Mouse (Mus musculus) thymus, postnatal 36 days (tissue): Measurements from ENCODE around the gene Tma7.
A peak's percentile ranks its signal among the peaks of the same experiment; 100 is the strongest.

Experiments
- DNase-seq, 2 experiments: peaks; one replicate each; pipeline ENCODE4 v3.0.0; 2022; ENCODE audit warnings: mixed read lengths in 2 of 2

Gene Tma7

DNA sequence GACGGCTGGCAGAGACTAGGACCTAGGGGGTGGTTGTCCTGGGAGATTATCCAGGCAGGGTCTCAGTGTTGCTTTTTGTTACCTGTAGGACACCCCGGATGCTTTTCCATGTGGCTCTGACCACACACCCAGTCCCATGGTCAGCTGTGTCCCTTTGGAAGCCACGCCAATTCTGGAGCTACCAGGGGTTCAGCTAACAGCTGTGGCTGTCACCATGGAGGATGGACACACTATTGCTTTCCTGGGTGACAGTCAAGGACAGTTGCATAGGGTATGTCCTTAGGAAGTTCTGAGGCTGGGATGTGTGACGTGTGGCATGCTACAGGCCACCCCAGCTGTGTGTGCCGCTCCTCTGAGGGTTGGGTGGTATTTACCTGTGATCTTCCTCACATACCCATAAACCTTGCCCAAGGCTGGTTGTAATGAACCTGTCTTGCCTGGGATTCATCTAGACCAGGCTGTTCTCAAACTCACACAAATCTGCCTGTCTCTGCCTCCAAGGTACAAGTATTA lies 19.6 kb upstream of the Tma7 start:
- no peak for DNase-seq

DNA sequence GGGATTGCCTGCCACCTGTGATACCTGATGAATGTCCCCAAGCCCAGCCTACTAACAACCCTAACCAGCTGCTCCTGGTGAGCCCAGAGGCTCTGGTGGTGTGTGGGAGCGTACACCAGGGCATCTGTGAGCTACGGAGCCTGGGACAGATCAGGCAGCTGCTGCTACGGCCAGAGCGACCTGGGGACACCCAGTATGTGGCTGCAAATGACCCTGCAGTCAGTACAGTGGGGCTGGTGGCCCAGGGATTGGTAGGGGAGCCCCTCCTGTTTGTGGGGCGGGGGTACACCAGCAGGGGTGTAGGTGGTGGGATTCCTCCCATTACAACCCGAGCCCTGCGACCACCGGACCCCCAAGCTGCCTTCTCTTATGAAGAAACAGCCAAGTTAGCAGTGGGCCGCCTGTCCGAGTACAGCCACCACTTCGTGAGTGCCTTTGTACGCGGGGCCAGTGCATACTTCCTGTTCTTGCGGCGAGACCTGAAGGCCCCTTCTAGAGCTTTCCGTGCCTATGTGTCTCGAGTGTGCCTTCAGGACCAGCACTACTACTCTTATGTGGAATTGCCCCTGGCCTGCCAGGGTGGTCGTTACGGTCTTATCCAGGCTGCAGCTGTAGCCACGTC lies 18.0 kb upstream of the Tma7 start:
- no peak for DNase-seq

DNA sequence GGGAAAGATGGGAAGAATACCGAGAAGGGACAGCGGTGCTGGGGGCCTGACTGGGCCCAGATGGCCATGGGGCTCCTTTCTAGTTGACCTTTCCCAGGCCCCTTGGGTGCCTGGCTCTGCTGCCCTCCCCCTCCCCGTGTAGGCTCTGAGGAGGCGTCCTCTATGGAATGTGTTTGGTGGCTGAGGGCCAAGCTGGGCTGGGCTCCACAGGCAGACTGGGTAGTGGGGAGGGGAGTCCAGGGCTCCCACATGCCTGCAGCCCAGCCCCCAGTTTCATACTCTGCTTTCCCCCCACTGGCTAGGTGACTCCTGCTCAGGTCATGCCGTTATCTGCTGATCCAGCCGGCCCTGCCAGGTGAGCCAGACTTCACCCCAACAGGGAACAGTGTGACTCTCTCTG lies 16.6 kb upstream of the Tma7 start:
- DNase-seq = no peak

DNA sequence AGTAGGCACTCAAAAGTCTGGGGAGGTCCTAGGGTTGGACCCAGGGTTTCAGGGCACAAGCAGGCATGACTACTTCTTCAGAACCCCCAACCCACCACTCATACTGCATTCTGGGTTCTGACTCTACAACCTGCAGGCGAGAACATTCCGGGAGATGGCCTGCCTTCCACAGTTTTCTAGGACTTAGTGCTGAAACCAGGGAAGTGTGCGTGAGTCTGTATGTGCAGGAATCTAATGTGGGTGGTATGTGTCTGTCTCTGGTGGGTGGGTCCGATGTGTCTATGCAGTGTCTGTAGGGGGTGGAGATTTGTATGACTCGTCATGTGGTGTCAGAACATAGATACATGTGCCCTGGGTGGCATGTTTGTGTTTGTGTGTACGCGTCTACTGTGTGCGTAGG lies 16.0 kb upstream of the Tma7 start:
- DNase-seq = no peak

DNA sequence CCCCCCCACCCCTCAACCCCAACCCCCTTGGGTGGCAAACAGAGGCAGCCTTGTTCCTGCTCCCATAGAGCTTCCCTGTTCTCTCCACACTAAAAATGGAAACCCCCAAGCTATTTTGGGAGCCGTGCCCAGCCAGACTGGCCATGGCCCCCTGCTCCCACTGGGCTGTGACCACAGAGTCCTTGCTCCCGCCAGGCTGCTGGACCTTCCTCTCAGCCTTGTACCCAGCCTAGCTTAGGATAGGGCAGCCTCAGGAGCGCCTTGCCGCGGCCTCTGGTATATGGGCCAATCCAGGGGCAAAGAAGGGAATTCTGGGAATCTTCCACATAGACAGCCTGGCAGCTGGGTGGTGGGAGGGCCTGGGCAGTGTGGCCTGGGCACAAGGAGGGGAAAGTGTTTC lies 15.4 kb upstream of the Tma7 start:
- no peak for DNase-seq

DNA sequence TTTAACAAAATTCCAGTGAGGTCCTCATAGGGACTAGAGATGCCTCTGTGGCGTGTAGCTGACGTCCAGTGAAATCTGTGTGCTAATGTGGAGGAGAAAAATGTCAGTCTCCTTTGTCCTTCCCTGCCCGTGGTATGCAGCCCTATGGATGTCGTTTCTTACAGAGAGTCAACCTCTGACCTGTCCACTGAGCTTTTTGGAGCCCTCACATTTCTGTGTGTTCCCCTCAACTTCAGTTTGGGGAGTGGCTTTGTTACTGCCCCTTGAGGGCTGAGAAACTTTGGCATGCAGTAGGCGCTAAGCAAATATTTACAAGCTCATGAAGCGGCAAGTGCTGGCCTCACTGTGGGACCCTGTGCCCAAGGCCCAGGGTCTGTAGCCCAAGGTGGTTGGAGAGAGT lies 14.9 kb upstream of the Tma7 start:
- DNase-seq = no peak

DNA sequence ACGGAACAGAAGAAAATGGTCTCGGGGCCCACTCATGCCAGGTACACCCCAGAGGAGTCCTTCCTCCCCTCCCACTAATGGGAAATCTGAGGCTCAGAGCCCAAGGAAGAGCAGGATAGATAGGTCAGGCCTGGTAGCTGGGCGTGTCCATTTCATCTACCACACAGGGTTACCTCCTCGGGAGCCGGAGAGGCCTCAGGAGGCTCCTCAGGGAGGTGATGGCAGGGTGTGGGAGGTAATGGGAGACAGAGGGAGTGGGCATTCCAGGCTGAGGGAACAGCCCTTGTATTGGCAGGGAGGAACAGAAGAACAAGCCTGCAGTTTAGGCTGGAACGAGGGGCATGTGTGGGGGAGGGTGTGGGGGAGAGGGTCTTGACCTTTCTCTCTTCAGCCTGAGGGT lies 14.5 kb upstream of the Tma7 start:
- DNase-seq = no peak

DNA sequence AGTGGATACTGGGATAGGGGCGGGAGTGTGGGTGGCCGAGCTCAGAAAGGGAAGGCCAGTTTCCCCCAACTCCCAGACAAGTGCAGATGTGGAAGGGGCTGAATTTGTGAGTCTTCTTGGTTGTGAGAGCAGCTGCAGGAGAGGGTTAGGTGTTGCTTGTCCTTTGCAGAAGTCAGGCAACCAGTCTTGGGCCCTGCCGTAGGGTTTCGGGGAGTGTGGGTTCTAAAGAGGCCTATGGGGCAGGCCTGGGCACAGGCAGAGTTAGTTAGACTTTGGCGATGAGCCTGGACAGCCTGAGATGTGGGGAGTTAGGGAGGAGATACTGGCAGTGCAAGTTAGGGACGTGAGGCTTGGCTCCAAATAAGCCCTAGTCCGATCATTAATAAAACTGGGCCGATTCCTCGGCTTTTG lies 13.9 kb upstream of the Tma7 start:
- no peak for DNase-seq

DNA sequence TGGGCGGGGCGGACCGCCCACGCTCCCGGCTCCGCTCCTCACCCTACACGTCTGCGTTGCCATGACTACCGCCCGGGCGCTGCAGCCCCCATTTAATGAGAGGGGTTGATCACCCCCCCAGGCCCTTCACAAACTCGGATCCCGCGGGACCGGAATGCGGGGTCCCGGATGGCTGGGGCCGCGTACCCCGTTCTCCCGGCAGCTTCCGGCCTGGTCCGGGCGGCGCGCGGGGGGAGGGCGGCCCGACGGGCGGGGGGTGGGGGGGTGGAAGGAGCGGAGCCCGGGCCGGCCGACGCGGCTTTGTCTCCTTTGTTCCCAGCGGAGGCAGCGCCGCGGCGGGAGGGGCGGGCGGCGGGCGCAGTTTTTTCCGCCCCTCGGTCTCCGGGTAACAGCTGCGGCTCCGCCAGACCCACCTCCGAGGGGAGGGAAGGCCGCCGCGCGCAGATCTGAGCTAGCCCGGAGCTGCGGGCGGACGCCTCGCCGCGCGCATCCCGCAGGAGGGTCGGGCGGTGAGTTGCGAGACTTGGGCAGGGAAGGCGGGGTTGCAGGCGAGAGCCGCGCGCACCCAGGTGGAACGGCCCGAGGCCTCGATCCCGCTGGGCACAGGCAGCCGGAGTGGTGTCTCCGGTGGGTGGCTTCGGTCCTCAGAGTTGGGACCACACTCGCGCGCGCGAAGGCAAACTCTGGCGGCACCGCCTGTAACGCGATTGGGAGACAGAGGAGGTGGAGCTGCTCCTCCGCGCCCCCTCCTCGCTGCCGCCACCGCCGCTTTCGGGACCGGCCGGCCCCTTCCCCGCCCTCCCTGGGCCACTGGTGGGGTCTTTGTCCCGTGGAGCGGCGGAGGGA lies 13.0 kb upstream of the Tma7 start, which contains the start of gene Plxnb1:
TSS of gene Plxnb1 (plus strand) at position 253 of the 846 bp plus-strand sequence.
- DNase-seq = peak; percentile 74 to 78

DNA sequence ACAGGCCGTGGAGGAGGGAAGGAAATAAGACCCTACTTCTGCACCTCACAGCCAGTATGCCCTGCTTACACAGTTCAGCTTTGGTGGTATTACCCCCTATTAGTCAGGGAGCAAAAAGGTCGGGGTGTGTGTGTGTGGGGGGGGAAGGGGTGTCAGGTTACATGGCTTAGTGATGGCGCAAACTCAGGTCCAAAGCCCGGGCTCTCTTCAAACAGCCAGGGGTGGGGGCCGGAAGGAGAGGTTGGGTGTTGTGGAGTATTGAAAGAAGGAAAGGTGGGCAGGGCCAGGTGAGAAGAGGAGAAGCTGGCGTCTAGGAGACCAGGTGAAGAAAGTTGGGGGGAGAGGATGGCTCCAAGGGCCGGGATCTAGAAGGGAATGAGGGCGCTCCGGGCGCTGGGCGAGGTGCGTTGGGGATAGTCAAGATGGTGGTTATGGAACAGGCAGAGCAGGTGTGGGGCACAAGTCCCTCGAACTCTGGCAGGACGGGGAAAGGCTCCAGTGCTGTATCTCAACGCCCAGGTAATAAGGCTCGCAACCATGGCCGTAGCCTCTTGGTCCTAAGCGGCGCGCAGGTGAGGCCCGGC lies 12.3 kb upstream of the Tma7 start:
- no peak for DNase-seq

DNA sequence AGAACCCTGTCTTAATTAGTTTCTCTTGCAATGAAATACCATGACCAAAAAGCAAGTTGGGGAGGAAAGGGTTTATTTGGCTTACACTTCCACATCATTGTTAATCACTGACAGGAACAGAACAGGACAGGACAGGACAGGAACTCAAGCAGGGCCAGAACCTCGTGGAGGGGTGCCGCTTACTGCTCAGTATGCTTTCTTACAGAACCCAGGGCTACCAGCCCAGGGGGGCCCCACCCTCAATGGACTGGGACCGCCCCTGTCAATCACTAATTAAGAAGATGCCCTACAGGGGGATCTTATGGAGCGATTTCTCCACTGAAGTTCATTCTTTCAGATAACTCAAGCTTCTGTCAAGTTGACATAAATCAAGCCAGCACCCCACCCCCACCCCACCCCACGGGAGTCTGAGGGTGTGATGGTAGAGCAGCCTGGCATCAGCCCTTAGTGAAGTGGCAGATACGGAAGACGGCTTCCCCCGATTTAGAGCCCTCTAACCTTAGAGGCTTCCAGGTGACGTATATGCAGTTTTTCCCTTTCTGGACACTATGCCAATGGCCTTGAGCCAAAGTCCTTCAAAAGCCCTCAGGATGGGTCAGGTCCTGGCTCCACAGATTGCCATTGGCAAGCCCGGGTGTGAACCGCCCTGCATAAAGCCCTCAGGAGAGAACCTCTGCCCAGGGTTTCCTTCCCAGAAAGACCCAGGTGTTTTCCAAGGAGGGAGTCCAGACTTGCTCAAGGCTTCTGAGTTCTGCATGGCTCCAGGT lies 11.6 kb upstream of the Tma7 start:
- DNase-seq = no peak

DNA sequence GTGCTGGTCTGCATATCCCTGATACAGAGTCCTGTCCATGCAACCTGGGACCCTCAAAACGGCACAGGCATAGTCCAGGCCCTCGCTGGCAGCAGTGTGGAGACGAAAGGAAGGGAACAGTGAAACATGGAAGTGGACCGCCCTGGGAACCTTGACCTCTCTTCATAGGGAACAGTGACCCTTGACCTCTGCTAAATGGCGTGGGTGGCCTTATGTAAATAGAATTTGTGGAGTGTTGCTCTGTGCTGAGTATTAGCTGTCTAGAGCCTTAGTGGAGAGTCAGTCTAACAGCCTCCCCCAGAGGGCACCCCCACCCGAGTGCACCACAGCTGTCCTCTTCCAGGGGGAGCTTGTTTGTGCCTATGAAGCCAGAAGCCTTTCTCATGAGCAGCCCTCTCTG lies 10.4 kb upstream of the Tma7 start:
- DNase-seq = no peak

DNA sequence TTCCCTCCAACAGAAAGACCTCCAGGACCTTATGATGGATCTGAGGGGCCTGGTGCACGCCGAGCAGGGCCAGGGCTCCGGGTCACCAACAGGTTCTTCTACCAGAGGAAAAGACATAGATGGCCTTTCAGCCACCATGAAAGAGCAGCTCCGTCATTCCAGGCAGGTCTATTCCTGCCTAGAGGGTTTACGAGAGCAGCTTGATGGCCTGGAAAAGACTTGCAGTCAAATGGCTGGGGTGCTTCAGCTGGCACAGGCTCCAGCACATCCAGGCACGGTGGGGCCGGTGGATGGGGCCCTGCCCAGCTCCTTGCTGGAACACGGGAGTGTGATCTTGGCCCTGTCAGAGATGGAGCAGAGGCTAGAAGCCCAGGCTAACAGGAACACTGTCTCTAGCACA lies 9.4 kb upstream of the Tma7 start:
- no peak for DNase-seq

DNA sequence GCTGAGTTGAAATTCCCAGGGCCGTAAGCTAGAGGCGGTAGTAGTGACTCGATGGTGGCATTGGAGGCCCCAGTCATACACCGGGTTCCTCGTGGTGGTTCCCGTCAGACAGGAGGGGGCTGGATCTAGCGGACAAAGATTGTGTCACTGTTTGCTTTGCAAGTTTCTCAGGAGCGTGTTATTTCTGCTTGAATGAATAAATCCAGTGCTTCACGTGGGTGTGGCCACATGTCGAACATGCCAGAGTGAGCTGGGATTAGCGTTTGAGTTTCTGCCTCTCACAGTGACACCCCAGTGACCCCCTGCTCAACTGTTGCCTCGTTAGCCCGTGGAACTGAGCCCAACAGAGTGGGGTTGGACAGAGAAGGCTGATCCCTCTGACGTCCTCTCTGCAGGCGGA lies 8.1 kb upstream of the Tma7 start:
- DNase-seq = no peak

DNA sequence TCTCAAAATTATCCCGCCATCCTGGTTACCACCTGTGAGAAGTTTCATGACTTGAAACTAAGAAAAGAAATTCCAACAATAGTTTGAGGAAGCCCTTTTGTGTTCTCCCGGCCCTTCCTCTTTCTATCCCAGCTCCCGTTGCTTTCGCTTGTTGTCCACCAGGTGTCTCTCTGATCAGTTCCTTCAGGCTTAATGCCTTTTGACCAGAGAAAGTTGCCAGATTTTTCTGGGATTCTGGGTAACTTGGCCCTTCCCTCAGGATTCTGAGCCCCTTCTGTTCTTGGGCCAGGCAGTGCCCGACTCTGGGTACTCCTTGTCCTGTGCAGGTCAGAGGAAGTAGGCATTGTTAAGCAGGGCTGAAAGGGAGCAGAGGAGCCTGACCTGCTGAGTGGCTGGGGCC lies 5.6 kb upstream of the Tma7 start:
- DNase-seq = no peak

DNA sequence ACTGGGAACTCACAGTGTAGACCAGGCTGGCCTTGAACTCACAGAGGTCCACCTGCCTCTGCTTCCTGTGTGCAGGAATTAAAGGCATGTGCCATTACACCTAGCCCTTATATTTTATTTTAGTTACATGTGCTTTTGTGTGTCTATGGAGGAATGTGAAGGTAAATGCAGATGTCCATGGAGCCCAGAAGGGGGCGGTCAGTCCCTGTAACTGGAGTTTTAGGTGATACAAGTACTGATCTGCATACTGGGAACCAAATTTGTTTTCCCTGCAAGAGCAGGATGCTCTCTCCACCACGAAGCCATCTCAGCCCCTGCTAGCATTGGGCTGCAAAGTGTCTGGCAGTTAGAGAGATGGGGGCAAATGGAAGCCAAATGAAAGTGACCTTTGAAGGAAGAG lies 2.5 kb upstream of the Tma7 start:
- no peak for DNase-seq

DNA sequence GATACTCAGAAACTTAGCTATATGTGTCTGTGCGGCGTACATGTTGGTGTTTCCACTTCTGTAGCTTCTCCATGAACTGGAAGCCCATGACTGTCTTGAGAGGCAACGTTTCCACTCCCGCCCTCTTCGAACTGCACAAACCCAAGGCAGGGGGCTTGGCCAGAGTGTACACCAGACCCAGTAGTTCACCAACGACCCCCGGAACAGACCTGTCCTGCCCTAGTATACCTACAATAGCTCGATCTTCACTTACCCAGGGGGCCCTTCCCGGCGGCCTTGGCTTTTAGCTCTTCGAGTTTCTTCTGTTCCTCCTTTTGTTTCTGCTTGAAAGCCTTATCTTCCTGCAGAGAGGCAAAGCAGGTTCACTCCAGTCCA lies 651 bp downstream of the Tma7 start:
- no peak for DNase-seq

DNA sequence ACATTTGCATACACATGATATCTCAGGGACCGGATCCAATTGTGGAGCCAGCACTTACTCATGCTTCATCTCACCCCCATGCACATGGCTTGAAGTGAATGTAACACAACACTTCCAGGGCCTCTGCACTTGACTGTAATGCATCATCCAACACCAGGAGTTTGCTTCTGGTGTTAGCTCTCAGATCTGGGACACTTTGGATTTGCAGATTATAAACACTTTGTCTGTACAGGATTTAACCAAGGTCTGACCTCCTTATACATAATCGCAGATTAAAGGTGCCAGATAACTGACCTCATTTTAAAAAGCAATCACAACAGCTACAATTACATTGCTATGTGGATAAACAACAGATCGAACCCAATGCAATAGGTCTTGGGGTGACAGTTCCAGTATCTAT lies 1.9 kb downstream of the Tma7 start:
- no peak for DNase-seq

DNA sequence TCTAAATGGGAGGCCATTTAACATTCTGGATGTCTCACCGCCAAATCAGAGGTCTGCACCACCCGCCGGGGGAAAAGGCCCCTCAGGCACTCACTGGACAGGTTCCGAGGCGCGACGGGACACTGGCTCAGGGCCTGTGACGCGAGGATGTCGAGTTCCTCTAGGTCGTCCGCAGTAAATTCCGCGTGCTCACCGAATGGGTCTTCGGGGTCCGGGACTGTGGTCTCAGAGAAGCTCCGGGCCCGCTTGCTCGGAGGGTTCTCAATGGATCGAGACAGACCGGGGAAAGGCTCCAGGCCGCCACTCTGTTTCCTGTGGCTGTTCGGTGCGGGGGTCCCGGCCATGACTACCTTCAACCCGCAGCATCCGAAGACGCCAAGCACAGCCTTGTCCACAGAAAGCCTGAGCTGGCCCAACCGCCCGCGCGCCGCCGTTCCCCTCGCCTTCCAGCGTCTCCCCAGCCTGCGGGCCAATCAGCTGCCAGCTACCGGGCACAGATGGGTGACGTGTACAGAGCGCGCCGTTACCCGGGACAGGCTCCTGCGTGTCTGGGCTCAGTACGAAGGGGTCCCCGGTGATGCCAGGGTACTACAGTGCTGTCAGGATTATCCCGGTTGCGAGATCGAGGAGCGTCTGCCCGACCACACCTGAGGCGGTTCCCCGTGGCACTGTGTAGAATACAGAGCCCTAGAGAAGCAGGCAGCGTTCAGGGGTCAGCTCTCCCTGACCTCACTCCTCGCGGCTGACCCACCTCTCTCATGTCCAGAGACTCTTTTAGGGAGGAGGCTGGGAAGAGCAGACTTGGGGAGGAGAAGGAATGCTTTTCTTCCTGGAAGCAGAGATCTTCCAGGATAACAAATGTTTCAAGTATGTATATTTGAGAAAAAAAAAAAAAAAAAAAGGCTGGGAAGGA lies 8.5 kb downstream of the Tma7 start, which contains the start of gene Atrip:
TSS of gene Atrip (minus strand) at position 464 of the 913 bp plus-strand sequence.
- peak; percentile 88 to 91 for DNase-seq

DNA sequence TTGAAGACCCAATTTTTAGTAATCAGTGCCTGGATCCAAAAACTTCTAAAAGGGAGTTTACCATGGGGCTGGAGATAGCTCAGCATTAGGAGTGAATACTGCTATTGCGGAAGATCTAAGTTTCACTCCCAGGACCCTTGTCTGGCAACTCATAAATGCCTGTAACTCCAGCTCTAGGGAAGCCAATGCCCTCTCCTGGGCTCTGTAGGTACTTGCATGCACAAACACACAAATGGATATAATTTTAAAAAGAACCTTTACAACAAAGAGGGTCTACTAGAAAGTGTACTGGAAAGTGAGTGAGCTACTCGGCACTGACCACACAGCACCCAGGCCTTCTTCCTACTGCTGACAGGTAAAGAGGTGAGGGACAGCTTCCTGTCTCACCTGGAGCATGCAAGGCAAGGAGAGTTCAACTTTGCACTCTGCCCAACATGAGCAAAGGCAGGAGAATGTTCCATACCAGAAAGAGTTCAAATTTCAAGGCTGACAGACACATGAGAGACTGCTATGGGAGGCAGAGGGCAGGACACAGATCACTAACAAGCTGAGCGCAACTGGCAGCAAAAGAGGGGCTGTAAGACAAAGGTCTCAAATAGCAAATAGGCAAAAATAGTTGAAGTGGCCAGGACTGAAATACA lies 14.2 kb downstream of the Tma7 start:
- no peak for DNase-seq

DNA sequence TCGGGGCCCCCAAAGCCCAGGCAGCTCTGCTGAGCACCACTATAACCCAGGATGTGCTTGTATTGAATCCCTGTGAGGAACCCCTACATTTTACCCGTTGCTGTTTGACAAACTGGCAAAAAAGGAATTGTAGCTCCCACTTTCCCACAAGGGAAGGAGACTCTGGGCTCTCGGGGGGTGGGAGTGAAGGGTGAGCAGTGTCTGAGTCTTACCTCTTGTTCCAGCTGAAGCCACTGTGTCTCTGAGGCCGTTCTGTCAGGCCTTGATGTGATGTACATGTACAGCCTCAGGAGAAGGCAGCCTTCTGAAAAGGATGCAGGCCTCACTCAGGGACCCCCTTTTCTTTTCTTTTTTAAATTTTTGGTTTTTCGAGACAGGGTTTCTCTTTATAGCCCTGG lies 21.5 kb downstream of the Tma7 start:
- no peak for DNase-seq
